Mouse (Mus musculus): ENCODE measurements around the gene Sfswap.
"Not testable (repeated sequence)": the region's sequence is repeated elsewhere in the genome, so short reads cannot be mapped to it uniquely, and the experiment has no call there.

Gene Sfswap

DNA sequence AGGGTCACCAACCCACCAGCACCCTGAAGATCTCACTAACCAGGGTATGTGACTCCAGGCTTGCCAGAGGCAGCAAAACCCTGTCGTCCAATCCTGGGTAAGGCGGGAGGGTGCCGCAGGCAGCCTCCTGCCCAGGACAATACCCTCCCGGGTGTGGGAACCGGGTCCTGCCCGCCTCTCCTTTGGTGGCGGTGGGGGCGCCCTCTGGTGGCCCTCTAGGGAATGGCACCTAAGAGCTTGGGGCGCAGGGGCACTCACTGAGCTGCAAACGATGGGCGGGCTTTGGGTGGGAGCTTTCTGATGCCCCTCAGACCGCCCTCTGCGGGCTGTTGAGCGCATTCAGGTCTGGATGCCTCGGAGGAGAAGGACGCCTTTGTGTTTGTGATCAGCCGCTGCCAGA, 85.0 kb downstream of the Sfswap start:
- DNase-seq (ENCODE audit: low spot score): peak; percentile 59

DNA sequence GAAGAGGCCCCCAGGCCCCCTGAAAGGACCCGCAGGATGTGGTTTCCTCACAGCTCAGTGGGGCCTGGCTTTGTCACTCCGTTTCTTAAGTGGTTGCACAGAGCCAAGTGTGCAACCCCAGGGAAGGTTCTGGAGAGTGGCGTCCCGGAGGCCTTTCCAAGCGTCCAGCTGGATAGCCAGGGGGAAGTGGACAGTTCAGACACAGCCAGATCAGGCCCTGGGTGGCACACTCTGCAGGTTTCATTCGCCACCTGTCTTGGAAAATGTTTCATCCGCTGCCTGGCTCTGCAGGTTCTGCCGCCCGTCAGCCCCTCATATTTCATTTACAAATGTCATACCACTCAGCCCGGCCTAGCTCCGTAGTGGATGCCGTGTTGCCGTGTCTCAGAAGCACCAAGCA, 85.5 kb downstream of the Sfswap start:
- DNase-seq (ENCODE audit: low spot score): no peak

DNA sequence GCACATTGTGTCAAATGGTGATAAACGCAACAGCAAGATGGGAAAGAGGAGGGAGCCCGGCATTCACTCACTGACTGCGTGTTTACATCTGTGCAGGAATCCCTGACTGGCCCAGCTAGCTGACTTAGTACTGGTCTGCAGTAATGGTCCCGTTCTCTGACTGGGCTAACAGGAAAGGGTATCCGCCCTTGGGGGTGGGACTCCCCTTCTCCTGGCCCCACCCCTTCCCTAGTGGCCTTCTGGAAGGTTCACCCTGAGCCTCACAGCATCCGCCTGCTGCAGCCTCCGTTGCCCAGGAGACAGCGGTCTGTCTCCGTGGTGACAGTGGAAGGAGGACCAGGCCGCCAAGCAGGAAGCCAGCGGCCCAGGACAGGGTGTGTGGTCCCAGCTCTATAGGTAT, 89.9 kb downstream of the Sfswap start:
- no peak for DNase-seq (ENCODE audit: low spot score)

DNA sequence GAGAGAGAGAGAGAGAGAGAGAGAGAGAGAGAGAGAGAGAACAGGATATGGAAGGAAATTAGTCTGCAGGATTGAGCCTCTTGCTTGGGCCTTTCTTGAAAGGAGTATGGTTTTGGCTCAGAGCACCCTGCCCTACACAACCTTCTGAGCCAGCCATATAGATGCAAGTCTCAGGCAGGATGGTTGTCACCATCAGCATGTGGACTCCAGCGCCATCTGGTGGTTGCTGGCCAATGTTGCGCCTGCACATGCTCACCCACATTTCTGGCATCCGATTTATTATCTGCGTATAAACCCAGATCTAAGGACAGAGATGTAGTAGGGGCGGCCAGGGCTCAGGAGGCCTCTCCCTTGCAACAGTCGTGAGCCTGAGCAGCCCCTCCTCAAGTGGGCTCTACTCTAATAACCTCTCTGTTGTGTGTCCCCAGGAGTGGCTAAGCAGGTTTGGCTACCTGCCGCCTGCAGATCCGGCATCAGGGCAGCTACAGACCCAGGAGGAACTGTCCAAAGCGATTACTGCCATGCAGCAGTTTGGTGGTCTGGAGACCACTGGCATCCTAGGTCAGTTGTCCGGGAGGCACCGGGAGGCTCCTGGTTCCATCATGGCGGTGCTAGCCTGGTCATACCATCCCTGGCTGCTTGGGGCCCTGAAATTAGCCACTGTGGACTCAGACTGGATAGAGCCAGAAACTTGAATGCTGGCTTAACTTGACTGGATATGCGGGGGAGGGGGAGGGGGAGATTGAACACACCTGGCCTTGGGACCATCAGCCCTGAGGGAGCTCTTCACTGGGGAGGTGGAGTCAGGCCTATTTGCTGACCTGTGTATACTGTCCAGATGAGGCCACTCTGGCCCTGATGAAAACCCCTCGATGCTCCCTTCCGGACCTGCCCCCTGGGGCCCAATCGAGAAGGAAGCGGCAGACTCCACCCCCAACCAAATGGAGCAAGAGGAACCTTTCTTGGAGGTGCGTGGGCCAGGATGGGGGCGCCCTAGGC, 93.4 kb downstream of the Sfswap start:
- peak; percentile 77 for DNase-seq (ENCODE audit: low spot score)

DNA sequence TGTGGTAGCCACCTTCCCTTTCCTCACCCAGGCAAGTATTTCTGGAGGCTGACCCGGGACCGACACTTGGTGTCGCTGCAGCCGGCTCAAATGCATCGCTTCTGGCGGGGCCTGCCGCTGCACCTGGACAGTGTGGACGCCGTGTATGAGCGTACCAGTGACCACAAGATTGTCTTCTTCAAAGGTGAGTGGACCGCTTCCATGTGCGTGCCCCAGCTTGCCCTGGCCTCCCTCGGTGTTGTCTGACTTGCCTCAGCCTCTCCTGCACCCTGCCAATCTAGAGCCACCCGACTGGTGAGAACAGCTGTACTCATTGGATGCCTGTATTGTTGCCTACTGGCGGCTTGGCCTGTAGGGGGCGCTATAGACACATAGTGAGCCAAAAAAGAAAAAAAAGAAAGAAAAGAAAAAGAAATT, 101.1 kb downstream of the Sfswap start:
- DNase-seq (ENCODE audit: low spot score): no peak

DNA sequence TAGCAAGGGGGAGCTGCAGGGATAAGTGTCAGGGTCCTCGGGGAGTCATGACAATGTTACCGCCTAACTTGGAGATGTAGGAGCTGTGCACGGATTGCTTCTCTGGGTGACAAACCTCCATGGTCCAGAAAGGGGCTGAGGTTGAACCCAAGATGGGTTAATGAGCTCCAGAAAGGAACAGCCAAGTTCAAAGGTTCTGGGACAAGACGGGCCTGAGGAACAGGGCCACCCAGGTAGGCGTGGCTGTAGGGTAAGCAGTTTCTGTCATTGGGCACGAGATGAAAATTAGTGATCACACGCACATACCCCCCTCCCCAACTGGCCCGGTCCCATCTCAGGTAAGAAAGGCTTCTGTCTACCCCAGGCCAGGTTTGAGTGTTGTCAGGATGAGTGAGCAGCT, 106.5 kb downstream of the Sfswap start:
- DNase-seq (ENCODE audit: low spot score): no peak

DNA sequence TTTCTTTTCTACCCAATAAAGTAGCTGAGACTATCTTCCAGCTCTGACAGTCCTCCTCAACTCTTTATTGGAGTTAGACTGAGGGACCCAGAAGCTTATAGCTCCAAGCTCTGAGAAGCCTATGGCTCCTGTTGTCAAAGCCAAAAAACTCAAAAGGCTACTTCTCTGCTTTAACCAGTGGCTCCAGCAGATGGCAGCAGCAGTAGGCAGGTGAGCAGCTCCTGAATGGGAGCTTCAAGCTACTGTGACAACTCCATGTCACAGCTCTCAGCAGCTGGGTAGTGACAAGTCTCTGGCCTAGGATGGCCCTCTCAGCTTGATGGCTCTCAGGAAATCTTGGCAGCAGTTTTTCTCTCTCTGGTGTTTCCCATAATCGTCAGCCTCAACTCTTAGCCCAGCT, 110.0 kb downstream of the Sfswap start:
- DNase-seq (ENCODE audit: low spot score): peak; percentile 52

DNA sequence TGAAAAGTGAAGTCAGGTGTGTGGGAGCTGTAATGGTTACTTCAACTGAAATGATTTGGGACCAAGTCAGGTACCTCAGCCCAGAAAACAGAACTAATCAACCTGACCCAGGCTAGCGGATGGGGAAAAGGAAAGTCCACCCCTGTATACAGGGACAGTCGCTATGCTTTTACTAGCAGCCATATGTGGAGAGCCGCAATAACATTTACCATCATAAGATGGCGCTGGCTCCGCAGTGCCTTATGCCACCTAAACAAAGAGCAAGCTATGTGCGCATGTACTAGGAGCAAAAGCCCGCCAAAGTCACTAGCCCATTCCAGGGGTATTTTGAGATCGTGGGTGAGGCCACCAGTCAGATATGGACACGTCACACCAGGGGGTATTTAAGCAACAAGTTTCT, 119.6 kb downstream of the Sfswap start:
- not testable (repeated sequence) for DNase-seq (ENCODE audit: low spot score)

Measured in left cerebral cortex, adult 11 months (tissue).